Mouse (Mus musculus): ENCODE results near the gene Lce3b. TPM values are rescaled to one million over a fixed set of nuclear protein-coding genes. Genes with fewer than 3 reads are reported as not detected.

Gene Lce3b
- polyA plus RNA-seq, 1 experiment from 2014 or later: not detected

DNA sequence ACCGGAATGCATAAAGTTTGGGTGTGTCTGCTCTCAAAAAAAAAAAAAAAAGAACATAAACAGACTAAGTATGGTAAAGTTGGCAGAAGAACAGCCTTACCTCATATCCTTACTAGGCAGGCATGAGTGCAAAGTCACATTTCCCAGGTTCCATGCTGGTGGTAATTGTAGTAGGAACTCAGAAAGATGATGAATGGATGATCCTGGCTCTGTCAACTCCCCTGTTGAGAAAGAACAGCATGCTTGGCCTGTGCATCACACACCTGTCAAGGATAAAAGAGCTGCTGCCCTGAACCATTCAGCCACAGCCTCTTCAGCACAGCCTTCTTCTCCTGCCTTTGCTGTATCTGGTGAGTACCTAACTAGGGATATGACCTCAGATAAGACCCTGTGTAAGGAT lies 11.4 kb downstream of the Lce3b start, which contains the start of gene Lce3c:
Gene Lce3c (plus strand): TSS at position 301 of the 400 bp plus-strand sequence.
- no peak for ATAC-seq
- no peak within 1 kb of the TSS for H3K4me3 ChIP-seq (ENCODE audit: low read depth, low read length)
- 90% methylated on average over 1 of the region's 1 CpGs for WGBS
- H3K9me3 ChIP-seq (replicated peaks; ENCODE audit: control insufficient read depth, low read length, poor library complexity, severe bottlenecking): no peaks in the 10 kb centered on the region
- no peak within 1 kb of the TSS for H3K9ac ChIP-seq (ENCODE audit: low read depth, low read length)
- no peaks in the 10 kb centered on the region for H3K36me3 ChIP-seq (ENCODE audit: control insufficient read depth, insufficient read depth, low read length)
- no peak within 1 kb of the TSS for H3K27ac ChIP-seq (ENCODE audit: low read length)
- no peak within 1 kb of the TSS for H3K4me2 ChIP-seq (ENCODE audit: low read length)
- no peaks in the 10 kb centered on the region for H3K4me1 ChIP-seq (ENCODE audit: control insufficient read depth, insufficient read depth, low read length)
- no peaks in the 10 kb centered on the region for H3K27me3 ChIP-seq (ENCODE audit: control insufficient read depth, insufficient read depth, low read depth, low read length)

DNA sequence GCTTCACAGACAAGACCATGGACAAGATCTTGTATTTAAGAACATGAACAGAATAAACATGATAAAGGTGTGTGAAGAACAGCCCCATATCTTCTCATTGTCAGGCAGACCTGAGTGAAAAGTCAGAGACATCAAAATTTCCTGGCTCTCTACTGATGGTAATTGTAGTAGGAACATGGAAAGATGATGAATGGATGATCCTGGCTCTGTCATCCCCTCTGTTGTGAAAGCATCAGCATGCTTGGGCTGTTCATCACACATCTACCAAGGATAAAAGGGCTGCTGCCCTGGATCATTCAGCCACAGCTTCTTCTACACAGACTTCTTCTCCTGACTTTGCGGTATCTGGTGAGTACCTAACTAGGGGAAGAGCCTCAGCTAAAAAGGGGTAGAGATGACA lies 24.3 kb downstream of the Lce3b start, which contains the start of gene Lce3d:
Gene Lce3d (plus strand): TSS at position 301 of the 400 bp plus-strand sequence.
- Histone ChIP-seq H3K9ac (ENCODE audit: low read depth, low read length) (no peak within 1 kb of the TSS), H3K27ac (ENCODE audit: low read length) (no peak within 1 kb of the TSS), H3K4me3 (ENCODE audit: low read depth, low read length) (no peak within 1 kb of the TSS), H3K9me3 (replicated peaks; ENCODE audit: control insufficient read depth, low read length, poor library complexity, severe bottlenecking) (no peaks in the 10 kb centered on the region), H3K4me1 (ENCODE audit: control insufficient read depth, insufficient read depth, low read length) (no peaks in the 10 kb centered on the region), H3K36me3 (ENCODE audit: control insufficient read depth, insufficient read depth, low read length) (no peaks in the 10 kb centered on the region), H3K27me3 (ENCODE audit: control insufficient read depth, insufficient read depth, low read depth, low read length) (no peaks in the 10 kb centered on the region), H3K4me2 (ENCODE audit: low read length) (no peak within 1 kb of the TSS)
- WGBS: 100% methylated on average over 1 of the region's 1 CpGs
- no peak for ATAC-seq

DNA sequence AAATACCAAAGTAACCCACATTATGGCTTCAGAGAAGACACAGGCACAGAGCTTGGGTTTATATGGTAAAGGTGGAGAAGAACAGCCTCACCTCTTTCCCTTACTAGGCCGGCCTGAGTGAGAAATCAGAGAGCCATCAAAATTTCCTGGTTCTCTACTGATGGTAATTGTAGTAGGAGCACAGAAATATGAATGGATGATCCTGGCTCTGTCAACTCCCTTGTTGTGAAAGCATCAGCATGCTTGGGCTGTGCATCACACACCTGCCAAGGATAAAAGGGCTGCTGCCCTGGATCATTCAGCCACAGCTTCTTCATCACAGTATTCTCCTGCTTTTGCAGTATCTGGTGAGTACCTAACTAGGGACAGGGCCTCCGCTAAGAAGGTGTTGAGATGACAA lies 34.0 kb downstream of the Lce3b start, which contains the start of gene Lce3e:
Gene Lce3e (plus strand): TSS at position 301 of the 400 bp plus-strand sequence.
- Histone ChIP-seq H3K27ac (ENCODE audit: low read length) (no peak within 1 kb of the TSS), H3K9me3 (replicated peaks; ENCODE audit: control insufficient read depth, low read length, poor library complexity, severe bottlenecking) (no peaks in the 10 kb centered on the region), H3K4me2 (ENCODE audit: low read length) (no peak within 1 kb of the TSS), H3K36me3 (ENCODE audit: control insufficient read depth, insufficient read depth, low read length) (no peaks in the 10 kb centered on the region), H3K27me3 (ENCODE audit: control insufficient read depth, insufficient read depth, low read depth, low read length) (no peaks in the 10 kb centered on the region), H3K4me1 (ENCODE audit: control insufficient read depth, insufficient read depth, low read length) (no peaks in the 10 kb centered on the region), H3K9ac (ENCODE audit: low read depth, low read length) (no peak within 1 kb of the TSS), H3K4me3 (ENCODE audit: low read depth, low read length) (no peak within 1 kb of the TSS)
- no peak for ATAC-seq
- 94% methylated on average over 2 of the region's 2 CpGs for WGBS

DNA sequence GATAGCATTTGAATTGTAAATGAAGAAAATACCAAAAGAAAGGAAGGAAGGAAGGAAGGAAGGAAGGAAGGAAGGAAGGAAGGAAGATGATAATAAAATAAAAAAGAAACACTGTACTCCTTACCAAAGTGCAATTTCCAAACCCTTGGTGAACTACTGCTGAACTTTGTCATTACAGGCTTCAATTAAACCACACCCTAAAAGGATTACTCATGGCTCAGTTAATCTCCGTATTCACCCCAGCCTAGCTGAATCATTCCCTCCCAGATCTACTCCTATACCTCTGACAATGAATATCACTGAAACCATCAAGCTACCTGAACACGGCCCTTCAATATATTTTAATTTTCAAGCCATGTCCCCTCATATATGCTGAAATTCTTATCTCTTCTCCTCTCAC lies 45.7 kb downstream of the Lce3b start:
- H3K9ac ChIP-seq (ENCODE audit: low read depth, low read length): no peak overlapping the region
- H3K4me1 ChIP-seq (ENCODE audit: control insufficient read depth, insufficient read depth, low read length): no peaks in the 10 kb centered on the region
- no peak for ATAC-seq
- H3K36me3 ChIP-seq (ENCODE audit: control insufficient read depth, insufficient read depth, low read length): no peaks in the 10 kb centered on the region
- 68% methylated on average over 2 of the region's 2 CpGs for WGBS
- no peak overlapping the region for H3K27ac ChIP-seq (ENCODE audit: low read length)
- H3K4me2 ChIP-seq (ENCODE audit: low read length): no peak overlapping the region
- no peaks in the 10 kb centered on the region for H3K27me3 ChIP-seq (ENCODE audit: control insufficient read depth, insufficient read depth, low read depth, low read length)
- no peak overlapping the region for H3K4me3 ChIP-seq (ENCODE audit: low read depth, low read length)
- no peaks in the 10 kb centered on the region for H3K9me3 ChIP-seq (replicated peaks; ENCODE audit: control insufficient read depth, low read length, poor library complexity, severe bottlenecking)

Other genes with a start within 250 kb of the Lce3b start
- not detected in 2 replicates for gene Lce1d, start 245.8 kb upstream of the Lce3b start, polyA plus RNA-seq (2015; fragmentation: Nextera tagmentation; extraction: Ambion mirVana)
- not detected in 2 replicates for gene Lce1e, start 223.9 kb upstream of the Lce3b start, polyA plus RNA-seq (2015; fragmentation: Nextera tagmentation; extraction: Ambion mirVana)
- gene Lce1f, start 212.6 kb upstream of the Lce3b start, polyA plus RNA-seq (2015; fragmentation: Nextera tagmentation; extraction: Ambion mirVana): not detected in 2 replicates
- gene Gm38119, start 193.9 kb upstream of the Lce3b start, polyA plus RNA-seq (2015; fragmentation: Nextera tagmentation; extraction: Ambion mirVana): not detected in 2 replicates
- not detected in 2 replicates for gene Lce1g, start 180.6 kb upstream of the Lce3b start, polyA plus RNA-seq (2015; fragmentation: Nextera tagmentation; extraction: Ambion mirVana)
- not detected in 2 replicates for gene Lce1h, start 167.9 kb upstream of the Lce3b start, polyA plus RNA-seq (2015; fragmentation: Nextera tagmentation; extraction: Ambion mirVana)
- not detected in 2 replicates for gene Lce1i, start 154.1 kb upstream of the Lce3b start, polyA plus RNA-seq (2015; fragmentation: Nextera tagmentation; extraction: Ambion mirVana)
- gene Lce1j, start 142.5 kb upstream of the Lce3b start, polyA plus RNA-seq (2015; fragmentation: Nextera tagmentation; extraction: Ambion mirVana): not detected in 2 replicates
- gene Lce1k, start 125.1 kb upstream of the Lce3b start, polyA plus RNA-seq (2015; fragmentation: Nextera tagmentation; extraction: Ambion mirVana): not detected in 2 replicates
- gene Kprp, start 105.7 kb upstream of the Lce3b start, polyA plus RNA-seq (2015; fragmentation: Nextera tagmentation; extraction: Ambion mirVana): not detected in 2 replicates
- gene Lce1l, start 81.7 kb upstream of the Lce3b start, polyA plus RNA-seq (2015; fragmentation: Nextera tagmentation; extraction: Ambion mirVana): not detected in 2 replicates
- gene 2310050C09Rik, start 62.8 kb upstream of the Lce3b start, polyA plus RNA-seq (2015; fragmentation: Nextera tagmentation; extraction: Ambion mirVana): not detected in 2 replicates
- not detected in 2 replicates for gene Lce3a, start 6.7 kb upstream of the Lce3b start, polyA plus RNA-seq (2015; fragmentation: Nextera tagmentation; extraction: Ambion mirVana)
- not detected in 2 replicates for gene Lce3c, start 11.5 kb downstream of the Lce3b start, polyA plus RNA-seq (2015; fragmentation: Nextera tagmentation; extraction: Ambion mirVana)
- gene Lce3d, start 24.4 kb downstream of the Lce3b start, polyA plus RNA-seq (2015; fragmentation: Nextera tagmentation; extraction: Ambion mirVana): not detected in 2 replicates
- not detected in 2 replicates for gene Lce3e, start 34.1 kb downstream of the Lce3b start, polyA plus RNA-seq (2015; fragmentation: Nextera tagmentation; extraction: Ambion mirVana)
- not detected in 2 replicates for gene Lce3f, start 59.2 kb downstream of the Lce3b start, polyA plus RNA-seq (2015; fragmentation: Nextera tagmentation; extraction: Ambion mirVana)
- 1.4 and 1.5 TPM in 2 replicates for gene Crct1, start 82.7 kb downstream of the Lce3b start, polyA plus RNA-seq (2015; fragmentation: Nextera tagmentation; extraction: Ambion mirVana)
- gene Lce1m, start 86.1 kb downstream of the Lce3b start, polyA plus RNA-seq (2015; fragmentation: Nextera tagmentation; extraction: Ambion mirVana): not detected in 2 replicates
- not detected in 2 replicates for gene Gm4858, start 135.8 kb downstream of the Lce3b start, polyA plus RNA-seq (2015; fragmentation: Nextera tagmentation; extraction: Ambion mirVana)
- gene Crnn, start 211.8 kb downstream of the Lce3b start, polyA plus RNA-seq (2015; fragmentation: Nextera tagmentation; extraction: Ambion mirVana): not detected in 2 replicates

Data from midbrain, embryonic 16.5 days (tissue).